Mouse (Mus musculus) gastrocnemius, adult 2 months (tissue): ENCODE data around the gene Rftn2. TPM values are rescaled to one million over a fixed set of nuclear protein-coding genes. Genes with fewer than 3 reads are reported as not detected.
A peak's percentile ranks its signal among the peaks of the same experiment; 100 is the strongest.

Experiments used
- DNase-seq: peaks from one replicate; pipeline ENCODE4 v3.0.0; 2022
- H3K27ac ChIP-seq: fragments of 200-600 bp; 2 replicates; pipeline ENCODE4 v1.8.1; 2022; ENCODE audit warnings: mild to moderate bottlenecking
- H3K4me3 ChIP-seq: fragments of 200-600 bp; 2 replicates; pipeline ENCODE4 v1.8.1; 2022; ENCODE audit warnings: mild to moderate bottlenecking, moderate library complexity
- CTCF ChIP-seq: fragments of 200-600 bp; IDR thresholded peaks from 2 replicates; pipeline ENCODE4 v1.8.1; 2022; ENCODE audit warnings: antibody characterized with exemption, mild to moderate bottlenecking, moderate library complexity
- intact Hi-C: fragments of 180-260 bp; cut with DNase I; formaldehyde crosslinking; loops from one replicate; pipeline ENCODE4 v1.15.1; 2025
- total RNA-seq, 2 experiments: library from RNA; stranded (reverse); gene quantifications; 2 replicates each; pipeline ENCODE4 v1.2.3; 2021

The Rftn2 gene
- total RNA-seq, 2 experiments from 2014 or later, result 3.3 to 4.9 TPM

DNA sequence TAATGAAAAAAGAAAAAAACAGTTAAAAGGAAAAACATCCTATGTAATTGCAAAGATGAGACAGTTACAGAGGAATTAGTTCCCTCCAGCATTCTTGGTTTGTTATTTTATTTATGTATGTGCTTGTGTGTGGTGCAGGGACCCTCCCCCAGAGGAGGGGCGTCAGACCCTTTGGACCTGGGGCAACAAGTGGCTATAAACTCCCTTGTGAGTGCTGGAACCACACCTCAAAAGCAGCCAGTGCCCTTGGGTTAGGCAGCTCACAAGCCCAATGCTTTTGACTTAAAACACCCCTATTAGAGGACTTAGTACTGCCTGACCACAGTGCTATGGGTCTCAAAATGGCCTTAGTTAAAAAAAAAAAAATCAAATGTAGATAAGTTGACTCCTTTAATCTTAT lies 794 bp upstream of the Rftn2 start:
- intact Hi-C loops, result no loop called here
- Histone ChIP-seq H3K27ac (peak overlapping the region; percentile 84), H3K4me3 (peak overlapping the region; percentile 73)
- DNase-seq, result no peak
- no peak for TF ChIP-seq CTCF

DNA sequence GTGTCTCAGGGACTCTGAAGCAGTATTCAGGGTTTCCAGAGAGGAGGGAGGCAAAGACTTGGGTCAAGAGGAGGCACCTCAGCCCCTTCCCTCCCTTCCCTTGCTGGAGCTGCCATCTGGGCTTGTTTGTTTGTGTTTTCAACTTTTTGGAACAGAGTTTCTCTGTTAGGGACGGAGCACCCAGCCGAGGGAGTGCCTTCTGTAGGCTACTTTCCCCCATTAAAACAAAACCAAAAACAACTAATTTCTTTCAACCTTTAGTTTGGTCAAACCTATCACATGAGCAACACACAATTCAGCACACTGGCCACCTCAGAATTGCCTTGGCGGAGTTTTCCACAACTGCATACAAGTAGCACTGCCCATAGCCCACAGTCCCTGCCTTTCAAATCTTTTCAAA lies 1.2 kb downstream of the Rftn2 start:
- H3K4me3 ChIP-seq, result peak overlapping the region; percentile 73
- DNase-seq, result no peak
- peak overlapping the region; percentile 84 for H3K27ac ChIP-seq
- TF ChIP-seq CTCF, result no peak
- intact Hi-C loops, result no loop called here

DNA sequence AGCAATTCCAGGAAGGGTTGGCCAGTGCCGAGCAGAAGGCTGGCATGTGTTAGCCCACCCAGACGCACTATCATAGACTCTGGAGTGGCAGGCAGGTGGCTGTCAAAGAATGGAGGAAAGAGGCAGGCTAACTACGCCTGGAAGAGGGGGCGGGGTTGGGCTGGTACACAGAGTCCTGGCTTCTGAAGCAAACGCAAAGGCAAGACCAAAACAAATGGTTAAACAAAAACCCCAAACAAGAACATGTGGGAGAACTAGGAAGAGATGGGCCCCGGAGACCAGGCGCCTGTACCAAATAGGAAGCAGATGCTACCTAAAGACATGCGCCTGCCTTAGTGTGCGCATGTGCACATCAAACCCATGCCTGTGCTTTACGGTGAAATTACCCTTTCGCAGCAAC lies 2.5 kb downstream of the Rftn2 start:
- TF ChIP-seq CTCF, result no peak
- intact Hi-C loops, result no loop called here
- no peak for DNase-seq
- H3K27ac ChIP-seq, result peak overlapping the region; percentile 84; the same call in 1 of the 2 replicates
- H3K4me3 ChIP-seq, result peak overlapping the region; percentile 73

DNA sequence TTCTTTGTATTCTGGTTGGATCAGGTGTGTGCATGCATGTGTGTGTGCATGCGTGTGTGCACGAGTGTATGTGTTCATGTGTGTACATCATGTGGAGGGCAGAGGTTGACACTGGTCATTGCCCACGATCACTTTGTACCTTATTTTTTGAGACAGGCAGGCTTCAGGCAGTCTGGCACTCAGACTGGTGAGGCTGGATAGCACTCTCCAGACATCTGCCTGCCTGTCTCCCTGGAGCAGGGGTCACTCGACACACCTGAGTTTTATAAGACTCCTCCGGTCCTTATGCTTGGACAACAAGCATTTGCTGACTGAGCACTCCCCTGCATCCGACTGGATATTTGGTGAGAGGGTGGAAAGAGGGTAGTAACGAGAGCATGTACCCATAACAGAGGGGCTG lies 3.6 kb downstream of the Rftn2 start:
- DNase-seq, result no peak
- TF ChIP-seq CTCF, result no peak
- Histone ChIP-seq H3K27ac (0 out of 2 replicates have a peak overlapping the region, but pooled peaks have one; percentile 10), H3K4me3 (no peak overlapping the region)
- intact Hi-C loops, result no loop called here

DNA sequence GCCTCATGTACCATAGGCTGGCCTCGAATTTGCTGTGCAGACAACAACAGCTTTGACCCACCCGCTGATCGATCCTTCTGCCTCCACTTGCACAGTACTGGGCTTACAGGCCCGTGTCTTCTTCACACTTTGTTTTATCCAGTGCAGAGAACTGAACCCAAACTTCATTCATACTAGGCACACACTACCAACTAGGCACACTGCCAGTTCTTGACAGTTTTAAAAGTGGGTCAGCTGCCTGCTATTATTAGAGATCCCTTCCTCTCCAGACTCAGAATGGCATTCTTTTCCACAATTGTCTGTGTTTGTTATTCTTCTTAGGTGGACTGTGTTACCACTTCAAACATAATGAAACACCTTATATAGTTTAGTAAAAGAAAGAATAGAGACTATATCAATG lies 5.2 kb downstream of the Rftn2 start:
- Histone ChIP-seq H3K27ac (peak overlapping the region; percentile 56), H3K4me3 (no peak overlapping the region)
- no peak for TF ChIP-seq CTCF
- DNase-seq, result no peak
- intact Hi-C loops, result no loop called here

DNA sequence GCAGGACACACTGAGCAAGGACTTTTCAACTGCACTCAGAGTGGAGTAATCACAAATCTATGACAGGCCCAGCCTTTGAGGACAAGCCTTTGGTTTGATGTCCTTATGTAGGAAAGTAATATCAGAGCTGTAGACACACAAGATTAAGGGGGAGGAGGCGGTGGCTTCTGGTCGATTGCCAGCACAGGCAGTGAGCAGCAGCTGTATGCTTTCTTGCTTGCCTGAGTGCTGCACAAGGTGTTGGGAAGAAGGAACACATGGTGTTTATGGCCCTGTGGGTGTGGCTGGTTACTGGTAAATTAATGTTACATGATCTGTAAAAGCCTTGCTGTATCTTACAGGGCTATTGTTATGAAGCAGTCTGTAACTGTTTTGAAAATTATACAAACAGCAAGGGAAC lies 9.4 kb downstream of the Rftn2 start:
- intact Hi-C loops, result no loop called here
- Histone ChIP-seq H3K4me3 (no peak overlapping the region), H3K27ac (no peak overlapping the region)
- TF ChIP-seq CTCF, result no peak
- DNase-seq, result peak; percentile 35

DNA sequence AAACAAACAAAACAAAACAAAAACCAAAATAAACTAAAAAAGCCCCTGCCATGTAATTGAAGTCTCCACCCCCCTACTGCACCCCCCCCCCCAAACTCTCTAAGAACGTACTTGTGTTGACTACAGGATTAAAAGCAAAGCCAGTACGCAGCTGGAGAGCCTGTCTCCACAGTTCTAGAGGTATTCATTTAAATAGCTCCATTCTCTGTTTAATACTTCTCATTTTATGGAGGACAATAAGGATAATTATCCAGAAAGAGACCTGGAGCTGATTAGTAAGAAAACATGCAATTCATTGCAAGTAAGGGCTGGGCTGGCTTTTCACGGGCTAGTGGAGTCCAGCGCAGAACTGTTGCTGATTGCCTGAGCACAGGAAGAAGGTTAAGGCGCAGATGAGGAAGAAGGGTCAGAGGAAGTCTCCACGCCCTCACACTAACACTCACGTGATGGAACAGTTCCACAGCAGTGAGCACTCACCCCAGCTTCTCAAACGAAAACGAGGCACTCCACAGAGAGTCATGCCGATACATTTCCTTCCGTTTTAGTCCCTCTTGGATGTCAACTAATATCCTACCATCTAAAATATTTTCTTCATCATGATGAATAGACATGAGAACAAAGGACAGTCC lies 11.3 kb downstream of the Rftn2 start:
- no peak overlapping the region for H3K4me3 ChIP-seq
- no peak for TF ChIP-seq CTCF
- intact Hi-C loops, result no loop called here
- no peak for DNase-seq
- peak overlapping the region; percentile 13 for H3K27ac ChIP-seq

DNA sequence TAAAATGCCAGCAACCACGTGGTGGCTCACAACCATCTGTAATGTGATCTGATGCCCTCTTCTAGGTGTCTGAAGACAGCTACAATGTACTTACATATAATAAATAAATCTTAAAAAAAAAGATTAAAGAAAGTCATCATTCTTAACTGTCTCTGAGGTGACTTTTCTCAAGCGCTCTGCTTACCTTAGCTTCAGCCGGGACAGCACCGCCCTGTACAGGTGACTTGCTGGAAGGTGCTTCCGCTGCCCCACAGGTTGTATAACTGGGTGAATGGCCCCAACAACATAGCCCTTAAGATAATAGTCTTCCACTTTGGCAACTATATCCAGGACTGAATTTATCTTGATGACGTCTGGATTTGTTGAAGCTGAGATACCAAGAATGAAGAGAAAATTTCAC lies 12.6 kb downstream of the Rftn2 start:
- no peak overlapping the region for H3K27ac ChIP-seq
- no peak for TF ChIP-seq CTCF
- DNase-seq, result no peak
- no peak overlapping the region for H3K4me3 ChIP-seq
- intact Hi-C loops, result no loop called here

DNA sequence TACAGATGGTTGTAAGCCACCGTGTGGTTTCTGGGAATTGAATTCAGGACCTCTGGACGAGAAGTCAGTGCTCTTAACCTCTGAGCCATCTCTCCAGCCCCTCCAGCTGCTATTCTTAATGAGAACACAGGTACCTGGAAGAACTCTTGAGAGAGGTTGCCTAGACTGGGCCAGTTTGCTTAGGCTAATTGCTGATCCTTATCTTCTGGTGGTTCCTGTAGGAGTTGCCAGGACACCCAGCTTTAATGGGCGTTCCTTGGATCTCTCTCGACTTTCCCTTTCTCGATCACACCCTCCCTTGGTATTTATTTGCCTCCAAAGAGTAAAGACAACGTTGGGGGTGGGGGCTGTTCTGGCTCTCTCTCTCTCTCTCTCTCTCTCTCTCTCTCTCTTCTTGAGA lies 13.1 kb downstream of the Rftn2 start:
- no peak for DNase-seq
- TF ChIP-seq CTCF, result no peak
- H3K27ac ChIP-seq, result no peak overlapping the region
- no peak overlapping the region for H3K4me3 ChIP-seq
- intact Hi-C loops, result no loop called here

DNA sequence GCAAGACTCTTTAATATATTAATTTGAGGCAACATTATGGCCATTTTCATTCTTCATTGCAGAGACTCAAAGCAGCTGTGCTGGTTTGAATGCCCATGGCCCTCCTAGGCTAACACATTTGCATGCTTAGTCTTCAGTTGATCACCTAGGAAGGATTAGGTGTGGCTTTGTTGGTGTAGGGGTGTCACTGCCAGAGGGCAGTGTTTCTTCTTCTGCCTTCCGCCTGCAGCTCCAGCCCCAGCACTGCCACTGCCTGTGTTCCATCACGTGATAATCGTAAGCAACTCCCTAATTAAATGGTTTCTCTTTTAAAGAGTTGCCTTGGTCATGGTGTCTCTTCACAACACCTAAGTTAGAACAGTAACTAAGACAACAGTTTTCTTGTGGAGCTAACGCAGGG lies 13.8 kb downstream of the Rftn2 start:
- no peak overlapping the region for H3K27ac ChIP-seq
- no peak for TF ChIP-seq CTCF
- intact Hi-C loops, result no loop called here
- H3K4me3 ChIP-seq, result no peak overlapping the region
- DNase-seq, result no peak

DNA sequence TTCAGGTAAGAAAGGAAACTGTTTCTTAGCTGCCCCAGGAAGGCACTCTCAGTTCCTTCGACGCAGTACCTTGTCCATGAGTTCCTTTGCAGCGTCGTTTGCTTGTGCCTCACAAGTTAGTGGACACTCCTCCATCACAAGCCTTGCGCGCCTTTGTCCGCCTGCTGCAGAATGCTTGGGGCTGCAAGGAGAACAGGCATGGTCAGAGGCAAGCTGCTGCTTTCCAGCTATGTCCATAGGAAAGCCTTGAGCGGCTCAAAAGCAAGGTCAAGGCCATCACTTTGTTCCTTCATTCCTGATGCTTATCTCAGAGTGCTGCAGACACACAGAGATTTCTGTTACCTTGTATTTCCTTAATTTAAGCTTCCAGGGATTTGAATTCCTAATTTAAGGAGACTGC lies 15.5 kb downstream of the Rftn2 start:
- intact Hi-C loops, result no loop called here

DNA sequence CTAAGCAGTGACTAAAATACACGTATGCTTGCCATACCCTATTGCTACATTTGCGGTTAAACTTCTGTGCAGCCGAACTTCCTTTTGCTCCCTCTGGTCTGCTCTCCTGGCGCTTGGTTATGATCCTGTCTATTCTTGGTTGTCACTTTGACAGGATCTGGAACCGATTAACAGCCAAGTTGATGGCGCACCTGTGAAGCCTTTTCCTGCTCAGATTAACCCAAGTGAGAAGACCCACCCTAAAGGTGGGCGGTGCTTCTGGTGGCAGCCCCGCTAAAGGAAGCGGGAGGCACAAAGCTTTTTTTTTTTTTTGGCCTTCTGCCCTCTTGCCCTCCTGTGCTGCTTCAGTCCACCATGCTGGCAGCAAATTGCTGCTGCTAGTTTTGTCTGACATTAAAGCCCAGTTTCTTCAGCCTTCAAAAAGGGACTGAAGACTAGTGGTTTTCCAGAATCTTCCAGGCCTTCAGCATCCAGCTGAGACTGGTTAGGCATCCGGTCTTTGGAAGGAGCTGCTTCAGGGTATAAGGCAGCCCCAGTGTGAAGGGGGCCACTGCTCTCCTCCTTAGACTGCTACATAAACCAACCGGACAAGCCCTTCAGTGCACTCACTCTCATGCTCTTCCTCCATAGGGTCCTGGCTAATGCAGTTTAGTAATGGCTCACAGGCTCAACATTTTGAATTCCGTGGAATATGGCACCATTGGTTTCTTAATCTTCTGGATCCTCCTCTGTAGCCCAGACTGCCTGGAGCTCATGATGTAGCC lies 16.2 kb downstream of the Rftn2 start:
- DNase-seq, result no peak
- intact Hi-C loops, result no loop called here
- Histone ChIP-seq H3K4me3 (peak overlapping the region; percentile 26), H3K27ac (no peak overlapping the region)
- no peak for TF ChIP-seq CTCF

More for the DNA sequence above, 15.5 kb downstream of the Rftn2 start:
- Histone ChIP-seq H3K27ac (no peak overlapping the region), H3K4me3 (no peak overlapping the region)
- no peak for TF ChIP-seq CTCF
- no peak for DNase-seq

DNA sequence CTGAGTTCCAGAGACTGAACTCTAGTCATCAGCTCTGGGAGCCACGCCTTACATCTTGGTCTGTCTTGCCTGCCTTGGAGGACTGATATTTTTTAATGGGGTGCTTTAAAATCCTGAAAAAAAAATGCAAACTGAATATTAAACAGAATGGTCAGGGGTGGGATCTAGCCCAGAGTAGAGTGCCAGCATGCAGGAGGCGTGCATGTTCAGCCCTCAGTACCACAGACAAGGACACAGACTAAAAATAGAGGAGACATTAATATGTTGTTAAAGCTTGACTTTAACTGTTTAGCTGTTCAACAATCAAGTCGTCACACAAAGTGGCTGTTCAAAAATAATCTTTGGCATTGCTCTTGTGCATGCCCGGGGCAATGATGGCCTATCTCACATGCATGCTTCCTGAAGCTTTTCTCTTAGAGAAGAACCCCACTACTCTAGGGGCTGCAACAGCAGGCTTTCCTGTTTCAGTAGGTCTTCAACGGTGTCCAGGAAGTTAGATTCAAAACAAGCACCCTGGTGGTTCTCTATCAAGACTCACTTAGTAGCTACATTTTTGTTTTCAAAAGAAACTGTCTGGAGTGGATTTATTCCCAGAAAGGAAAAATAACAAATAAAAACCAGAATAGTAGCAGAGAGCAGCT lies 18.0 kb downstream of the Rftn2 start:
- no peak for TF ChIP-seq CTCF
- no peak overlapping the region for H3K4me3 ChIP-seq
- intact Hi-C loops, result no loop called here
- no peak overlapping the region for H3K27ac ChIP-seq
- no peak for DNase-seq
